Mouse (Mus musculus) hematopoietic multipotent progenitor cell, adult 10-12 weeks (in vitro differentiated cells): ENCODE measurements around the gene Gm10775. TPM values are rescaled to one million over a fixed set of nuclear protein-coding genes. Genes with fewer than 3 reads are reported as not detected.

ENCODE experiments used
- polyA plus RNA-seq: library from polyadenylated mRNA; stranded (reverse); fragments of >175 nt; gene quantifications from 2 replicates; pipeline ENCODE4 v1.2.3, GENCODE M21; 2012; ENCODE audit warnings: low replicate concordance

The Gm10775 gene
- polyA plus RNA-seq = not detected in 2 replicates

GRCm38 (mm10) chr13:65259239-65259638 is at the start of gene Gm10775:
Gene Gm10775 (plus strand): TSS chr13:65259539.

GRCm38 (mm10) chr13:65278383-65279341 is 19.3 kb downstream of the Gm10775 start, which contains the start of gene Zfp369:
Gene Zfp369 (plus strand): TSS chr13:65278814.

Other genes starting within 250 kb of the Gm10775 start
- gene Spata31d1c, start 226.5 kb upstream of the Gm10775 start, polyA plus RNA-seq = not detected in 2 replicates
- not detected in 2 replicates for gene Prss47, start 206.8 kb upstream of the Gm10775 start, polyA plus RNA-seq
- gene Mfsd14b, start 146.6 kb upstream of the Gm10775 start, polyA plus RNA-seq = 15.9 and 18.0 TPM in 2 replicates
- gene Olfr465-ps1, start 121.5 kb upstream of the Gm10775 start, polyA plus RNA-seq = not detected in 2 replicates
- gene Olfr466, start 109.3 kb upstream of the Gm10775 start, polyA plus RNA-seq = not detected in 2 replicates
- gene Nlrp4f, start 53.6 kb upstream of the Gm10775 start, polyA plus RNA-seq = not detected in 2 replicates
- 6.3 and 8.8 TPM in 2 replicates for gene Zfp369, start 19.3 kb downstream of the Gm10775 start, polyA plus RNA-seq